Mouse (Mus musculus): ENCODE measurements around the gene Sestd1.

DNA sequence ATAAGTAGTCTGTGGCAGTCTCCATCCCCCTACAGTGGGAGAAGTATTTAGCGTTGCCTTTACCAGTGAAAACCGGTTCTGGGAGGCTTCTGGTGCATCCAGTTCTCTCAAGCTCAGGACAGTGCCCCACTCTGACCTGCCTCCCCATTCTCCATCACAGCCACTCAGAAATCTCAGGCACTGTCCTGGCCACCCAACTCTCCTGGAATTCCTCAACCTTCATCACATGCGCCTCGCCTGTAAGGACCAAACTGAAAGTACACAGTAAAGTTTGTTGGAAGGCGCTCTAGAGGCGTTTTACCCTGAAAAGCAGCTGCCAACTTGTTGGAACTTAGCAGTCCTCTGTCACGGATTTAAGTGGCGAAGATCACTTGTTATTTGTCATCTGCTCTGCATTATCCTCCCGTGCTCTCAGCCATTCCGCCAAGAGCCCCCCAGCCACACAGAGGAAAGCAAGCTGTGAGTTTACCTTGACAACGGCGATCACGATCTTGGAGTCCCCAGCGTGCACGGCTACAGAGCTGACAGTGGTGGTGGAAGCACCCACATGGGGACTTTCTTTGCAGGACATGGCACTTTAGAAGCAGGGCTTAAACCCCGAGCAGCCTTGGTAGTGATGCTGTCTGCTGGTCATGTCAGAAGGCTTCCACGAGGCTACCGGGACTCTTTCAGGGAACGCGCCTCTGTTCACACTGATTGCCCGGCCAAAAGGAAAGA, 110.3 kb downstream of the Sestd1 start:
- TF ChIP-seq CTCF (IDR thresholded peaks at IDR 0.05; ENCODE audit: low read depth, low read length): no peak
- TF ChIP-seq POLR2A (IDR thresholded peaks at IDR 0.05; ENCODE audit: extremely low read depth, insufficient read depth, low read length): 0 out of 2 replicates have a peak, but pooled peaks have one; percentile 25

Data from liver, adult 2 months (tissue).